Comparison of ENCODE assay signal across 8 mouse cellular contexts in the genomic region with DNA sequence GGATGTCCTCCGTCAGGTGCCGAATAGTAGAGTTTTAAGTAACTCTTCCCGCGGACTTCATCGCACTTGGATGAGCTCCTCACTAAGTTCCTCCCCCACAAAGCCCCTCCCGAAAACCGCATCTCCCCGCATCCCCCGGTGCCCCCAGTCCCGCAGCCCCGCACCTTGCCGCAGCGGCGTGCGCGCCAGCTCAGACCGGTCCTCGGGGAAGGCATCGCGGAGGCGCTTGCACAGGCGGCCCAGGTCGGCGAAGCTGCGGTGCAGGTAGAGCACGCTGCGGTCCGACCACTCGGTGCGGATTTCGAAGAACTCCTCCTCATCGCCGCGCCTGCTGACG. TPM values are rescaled to one million over a fixed set of nuclear protein-coding genes. Genes with fewer than 3 reads are reported as not detected.
DNase-seq lines count a peak whose midpoint lies in the region; ATAC-seq and TF ChIP-seq lines count a peak whose summit lies in the region.

No protein-coding gene starts in this region.

- H3K4me1 ChIP-seq in spleen, adult 2 months (ENCODE audit: control insufficient read depth, insufficient read depth, insufficient read length), result peaks cover 21% of the 10 kb centered on the region
- peaks cover 29% of the 10 kb centered on the region for H3K4me1 ChIP-seq in limb, embryonic 10.5 days
- H3K4me1 ChIP-seq in neural tube, embryonic 13.5 days (replicated peaks), result peaks cover 40% of the 10 kb centered on the region

- no peaks in the 10 kb centered on the region; the same call in 1 of the 2 replicates for H3K36me3 ChIP-seq in spleen, adult 2 months (ENCODE audit: control insufficient read depth, insufficient read depth, low read length)
- H3K36me3 ChIP-seq in limb, embryonic 10.5 days, result no peaks in the 10 kb centered on the region
- H3K36me3 ChIP-seq in neural tube, embryonic 13.5 days, result no peaks in the 10 kb centered on the region

- H3K9ac ChIP-seq in neural tube, embryonic 13.5 days, result peak overlapping the region; percentile 77

- peak overlapping the region; percentile 82 for H3K4me3 ChIP-seq in spleen, adult 2 months (ENCODE audit: extremely low read depth, insufficient read depth, insufficient read length)
- peak overlapping the region; percentile 63 for H3K4me3 ChIP-seq in limb, embryonic 10.5 days
- peak overlapping the region; percentile 55 for H3K4me3 ChIP-seq in neural tube, embryonic 13.5 days

- no peak for TF ChIP-seq POLR2A in spleen, adult 2 months (IDR thresholded peaks at IDR 0.05; ENCODE audit: low read depth, low read length)

- H3K27me3 ChIP-seq in spleen, adult 2 months (ENCODE audit: control insufficient read depth, insufficient read depth, low read length), result peaks cover 5% of the 10 kb centered on the region; the same call in 1 of the 2 replicates
- peaks cover 64% of the 10 kb centered on the region for H3K27me3 ChIP-seq in limb, embryonic 10.5 days (ENCODE audit: low read depth, poor library complexity, severe bottlenecking)
- peaks cover 64% of the 10 kb centered on the region for H3K27me3 ChIP-seq in neural tube, embryonic 13.5 days

- TF ChIP-seq CTCF in spleen, adult 2 months (IDR thresholded peaks at IDR 0.05; ENCODE audit: extremely low read depth, insufficient read depth, insufficient read length, insufficient replicate concordance), result no peak

- 2% methylated on average over 35 of the region's 35 CpGs for WGBS in spleen, adult 2 months
- under 1% methylated on average over 35 of the region's 35 CpGs for WGBS in limb, embryonic 10.5 days
- under 1% methylated on average over 35 of the region's 35 CpGs for WGBS in neural tube, embryonic 13.5 days

- DNase-seq in gastrocnemius, adult 18-20 months (ENCODE audit: low spot score), result peak; percentile 10
- DNase-seq in gastrocnemius, adult 8-10 months (ENCODE audit: low spot score in 2 of 2), result no peak
- DNase-seq in spleen, adult 2 months (ENCODE audit: low read depth in 1 of 2, low spot score in 2 of 2), result no peak
- no peak for DNase-seq in spleen, postnatal 36 days (ENCODE audit: low spot score in 2 of 2)
- peak; percentile 66 for DNase-seq in limb, embryonic 10.5 days (ENCODE audit: low spot score)
- no peak for DNase-seq in adrenal gland, adult 18-20 months (ENCODE audit: low spot score in 2 of 2)
- DNase-seq in lung, adult 18-20 months, result no peak

- peak; percentile 67 for ATAC-seq in neural tube, embryonic 13.5 days (ENCODE audit: low read depth)

- H3K9me3 ChIP-seq in limb, embryonic 10.5 days (replicated peaks), result no peaks in the 10 kb centered on the region
- no peaks in the 10 kb centered on the region for H3K9me3 ChIP-seq in neural tube, embryonic 13.5 days

- H3K27ac ChIP-seq in spleen, adult 2 months (ENCODE audit: insufficient read depth, low read length), result peak overlapping the region; percentile 89
- peak overlapping the region; percentile 81 for H3K27ac ChIP-seq in limb, embryonic 10.5 days
- no peak overlapping the region for H3K27ac ChIP-seq in neural tube, embryonic 13.5 days (replicated peaks)

- peak overlapping the region; percentile 93 for H3K4me2 ChIP-seq in neural tube, embryonic 13.5 days

RNA-seq across cellular contexts. Expression of gene Pxdc1, which starts 1.3 kb away (rescaled TPM):
- total RNA-seq in gastrocnemius, adult 18-20 months (2021), result 1 to 10 TPM; 4.6 to 7.2 TPM
- total RNA-seq in gastrocnemius, adult 8-10 months (2022), result 1 to 10 TPM; 3.2 to 5.4 (median 5.1) TPM
- 41.9 and 47.4 TPM in 2 replicates for polyA plus RNA-seq in spleen, adult 2 months (2012; rRNA removed)
- polyA plus RNA-seq in limb, embryonic 10.5 days (2016; fragmentation: Nextera tagmentation; extraction: Ambion mirVana), result 1.9 and 2.5 TPM in 2 replicates
- polyA plus RNA-seq in neural tube, embryonic 13.5 days (2015; fragmentation: Nextera tagmentation; extraction: Ambion mirVana), result 5.5 and 7.7 TPM in 2 replicates
- 10 to 100 TPM in 1 of 2 experiments, 1 to 10 TPM in 1; 4.3 to 12.2 TPM for total RNA-seq in adrenal gland, adult 18-20 months (2021)

Comparison
In these comparisons a context has a peak if more than half of its experiments do, and no peak if none do; other contexts are left out.
1. DNase-seq: peak in gastrocnemius, adult 18-20 months (single experiment) and limb, embryonic 10.5 days (single experiment); none in gastrocnemius, adult 8-10 months (0 of 2), spleen, adult 2 months (0 of 2), spleen, postnatal 36 days (0 of 2), adrenal gland, adult 18-20 months (0 of 2) and lung, adult 18-20 months (0 of 2).
2. Peak in every context shown above with its lines, with median percentiles within 50 percentile points of each other: H3K4me3 ChIP-seq.